Comparison of ENCODE assay signal across 13 mouse cellular contexts in genomic region chr1:152609547-152609946, GRCm38 (mm10).
DNase-seq lines count a peak whose midpoint lies in the region; ATAC-seq lines count a peak whose summit lies in the region.
"Had no signal": no experiment of that assay in that cellular context is flagged by ENCODE, and none has a peak within 500 bp of the region (broad histone marks: within the 10 kb centered on the region; RNA-seq: fewer than 3 reads in every experiment).

No protein-coding gene starts in this region.

- H3K4me2 ChIP-seq in heart, embryonic 13.5 days, result 0 out of 2 replicates have a peak overlapping the region, but pooled peaks have one; percentile 8
- peak overlapping the region; percentile 9; the same call in 1 of the 2 replicates for H3K4me2 ChIP-seq in heart, embryonic 14.5 days (ENCODE audit: low read length)
- H3K4me2 ChIP-seq: midbrain, embryonic 11.5 days had no signal

- peak overlapping the region; percentile 56 for H3K9ac ChIP-seq in heart, embryonic 13.5 days
- H3K9ac ChIP-seq in heart, embryonic 14.5 days (ENCODE audit: low read length), result no peak overlapping the region

- peak; percentile 63 for DNase-seq in kidney, adult 11 months
- DNase-seq in kidney, adult 18-20 months, result no peak
- peak; percentile 66 for DNase-seq in kidney, postnatal 14 days
- no peak for DNase-seq in cerebellum, adult 11-12 months
- DNase-seq: adrenal gland, postnatal 36 days; cerebellum, postnatal 36 days; layer of hippocampus, postnatal 36 days; thymus, postnatal 4 days had no signal

- H3K27me3 ChIP-seq in heart, embryonic 13.5 days (replicated peaks), result no peaks in the 10 kb centered on the region
- H3K27me3 ChIP-seq in heart, embryonic 14.5 days (ENCODE audit: control insufficient read depth, insufficient read depth, low read length), result no peaks in the 10 kb centered on the region

- peak overlapping the region; percentile 71 for H3K27ac ChIP-seq in heart, embryonic 13.5 days (replicated peaks)
- H3K27ac ChIP-seq in heart, embryonic 14.5 days (replicated peaks in 1 of 2; ENCODE audit: control insufficient read depth in 1 of 2, insufficient read depth in 1 of 2, low read depth in 2 of 2, low read length in 2 of 2), result peak overlapping the region; percentile 55 to 61

- WGBS in heart, embryonic 13.5 days, result 29% methylated on average over 10 of the region's 10 CpGs
- WGBS in heart, embryonic 14.5 days, result 17% methylated on average over 10 of the region's 10 CpGs

- ATAC-seq in heart, embryonic 13.5 days (ENCODE audit: extremely low read depth, insufficient number of reproducible peaks, low FRiP score, low TSS enrichment), result no peak
- ATAC-seq in heart, embryonic 14.5 days (ENCODE audit: insufficient number of reproducible peaks, insufficient read depth, low FRiP score, low read depth), result 0 out of 2 replicates have a peak, but pooled peaks have one; percentile 40
- ATAC-seq in megakaryocyte-erythroid progenitor cell, adult 5-6 weeks (replicated peaks; ENCODE audit: low FRiP score, low TSS enrichment, poor library complexity, severe bottlenecking), result no peak

- peaks cover 86% of the 10 kb centered on the region for H3K4me1 ChIP-seq in heart, embryonic 13.5 days
- peaks cover 51 to 81% of the 10 kb centered on the region in 2 experiments for H3K4me1 ChIP-seq in heart, embryonic 14.5 days (ENCODE audit: control insufficient read depth in 2 of 2, insufficient read depth in 2 of 2, low read length in 2 of 2)

- H3K36me3 ChIP-seq in heart, embryonic 13.5 days, result peaks cover 51% of the 10 kb centered on the region
- H3K36me3 ChIP-seq in heart, embryonic 14.5 days (ENCODE audit: control insufficient read depth, insufficient read depth, low read length), result peaks cover 58% of the 10 kb centered on the region

- no peak overlapping the region for H3K4me3 ChIP-seq in heart, embryonic 13.5 days
- no peak overlapping the region for H3K4me3 ChIP-seq in heart, embryonic 14.5 days (ENCODE audit: control insufficient read depth in 1 of 2, insufficient read depth in 1 of 2, low read depth in 1 of 2, low read length in 2 of 2)
- H3K4me3 ChIP-seq: myocyte had no signal

- no peaks in the 10 kb centered on the region for H3K9me3 ChIP-seq in heart, embryonic 13.5 days
- no peaks in the 10 kb centered on the region for H3K9me3 ChIP-seq in heart, embryonic 14.5 days (ENCODE audit: control insufficient read depth, low read length)

Comparison
In these comparisons a context has a peak if more than half of its experiments do, and no peak if none do; other contexts are left out.
1. DNase-seq: peak in kidney, adult 11 months (single experiment) and kidney, postnatal 14 days (single experiment); none in kidney, adult 18-20 months (single experiment) and cerebellum, adult 11-12 months (single experiment).